ENCODE assay signal across 16 mouse cellular contexts in the genomic region with DNA sequence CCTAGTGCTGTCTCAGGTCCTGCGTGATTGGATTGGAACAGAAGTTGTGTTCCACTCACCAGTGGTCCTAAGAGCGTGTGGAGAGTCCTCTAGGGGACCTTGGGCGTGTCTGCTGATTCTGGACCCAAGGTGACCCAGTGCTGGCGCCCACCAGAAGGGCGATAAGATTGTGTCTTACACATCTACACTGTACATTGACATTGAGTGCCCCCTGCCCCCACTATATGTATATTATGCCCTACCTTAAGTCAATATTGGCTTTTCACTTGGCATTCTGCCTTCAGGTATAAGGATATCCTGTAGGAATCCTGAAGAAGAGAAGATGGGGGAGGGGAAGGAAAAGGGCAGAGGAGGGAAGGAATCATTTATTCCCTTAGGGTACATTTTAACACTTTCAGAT.
"Had no signal": no experiment of that assay in that cellular context is flagged by ENCODE, and none has a peak within 500 bp of the region (broad histone marks: within the 10 kb centered on the region; RNA-seq: fewer than 3 reads in every experiment).

No protein-coding gene starts in this region.

- H3K4me3 ChIP-seq: neural tube, embryonic 12.5 days; neural tube, embryonic 13.5 days; neural tube, embryonic 15.5 days; stomach, embryonic 15.5 days had no signal

- DNase-seq: retina, postnatal 1 day; right cerebral cortex, adult 18-20 months; right cerebral cortex, postnatal 14 days; right cerebral cortex, postnatal 25 days; right cerebral cortex, postnatal 4 days; spleen, adult 18-20 months; thymus, adult 18-20 months; thymus, adult 2 months; thymus, postnatal 14 days; thymus, postnatal 25 days; thymus, postnatal 36 days; thymus, postnatal 4 days had no signal

- H3K9ac ChIP-seq: neural tube, embryonic 12.5 days; neural tube, embryonic 13.5 days; neural tube, embryonic 15.5 days; stomach, embryonic 15.5 days had no signal

- H3K27ac ChIP-seq: neural tube, embryonic 12.5 days; neural tube, embryonic 13.5 days; neural tube, embryonic 15.5 days; stomach, embryonic 15.5 days had no signal

- H3K9me3 ChIP-seq: neural tube, embryonic 12.5 days; neural tube, embryonic 13.5 days; neural tube, embryonic 15.5 days; stomach, embryonic 15.5 days had no signal

- H3K4me2 ChIP-seq: neural tube, embryonic 12.5 days; neural tube, embryonic 13.5 days; neural tube, embryonic 15.5 days; stomach, embryonic 15.5 days had no signal

- H3K4me1 ChIP-seq: neural tube, embryonic 12.5 days; neural tube, embryonic 13.5 days; neural tube, embryonic 15.5 days; stomach, embryonic 15.5 days had no signal

- H3K36me3 ChIP-seq: neural tube, embryonic 12.5 days; neural tube, embryonic 13.5 days; neural tube, embryonic 15.5 days; stomach, embryonic 15.5 days had no signal

- H3K27me3 ChIP-seq: neural tube, embryonic 12.5 days; neural tube, embryonic 13.5 days; neural tube, embryonic 15.5 days; stomach, embryonic 15.5 days had no signal
